Mouse (Mus musculus) embryonic facial prominence, embryonic 11.5 days (tissue): Measurements from ENCODE around the gene Ogdh. TPM values are rescaled to one million over a fixed set of nuclear protein-coding genes. Genes with fewer than 3 reads are reported as not detected.
"Not testable (repeated sequence)": the region's sequence is repeated elsewhere in the genome, so short reads cannot be mapped to it uniquely, and the experiment has no call there.

Experiments
- ATAC-seq: fragments of 200-750 bp; cut with Nextera tagmentation; replicated peaks from 2 replicates; pipeline ENCODE4 v1.8.0; 2017; ENCODE audit warnings: low read depth; ENCODE audit not compliant: insufficient number of reproducible peaks, low FRiP score, low TSS enrichment
- DNase-seq: peaks from one replicate; pipeline ENCODE4 v3.0.0-alpha.2; 2015; ENCODE audit warnings: low spot score
- H3K27ac ChIP-seq: fragments of 300-500 bp; sonication (generic); replicated peaks from 2 replicates; pipeline ENCODE4 v1.5.1; 2014; ENCODE audit warnings: mild to moderate bottlenecking, low read depth, low read length, control low read depth
- H3K27me3 ChIP-seq: fragments of 300-500 bp; sonication (generic); 2 replicates; pipeline ENCODE4 v1.6.1; 2014; ENCODE audit warnings: mild to moderate bottlenecking, low read length, moderate library complexity, mixed read lengths; ENCODE audit not compliant: control insufficient read depth, insufficient read depth
- H3K36me3 ChIP-seq: fragments of 300-500 bp; sonication (generic); replicated peaks from 2 replicates; pipeline ENCODE4 v1.6.1; 2014; ENCODE audit warnings: low read depth, mild to moderate bottlenecking, low read length, moderate library complexity, mixed read lengths; ENCODE audit not compliant: control insufficient read depth, insufficient read depth
- H3K4me1 ChIP-seq: fragments of 300-500 bp; sonication (generic); 2 replicates; pipeline ENCODE4 v1.6.1; 2014; ENCODE audit warnings: low read length, mixed read lengths; ENCODE audit not compliant: control insufficient read depth, insufficient read depth
- H3K4me2 ChIP-seq: fragments of 300-500 bp; sonication (generic); 2 replicates; pipeline ENCODE4 v1.6.1; 2014; ENCODE audit warnings: low read depth, mild to moderate bottlenecking, control low read depth, low read length, moderate library complexity
- H3K4me3 ChIP-seq: fragments of 300-500 bp; sonication (generic); 2 replicates; pipeline ENCODE4 v1.5.1; 2014; ENCODE audit warnings: low read depth, low read length, control low read depth
- H3K9ac ChIP-seq: fragments of 300-500 bp; sonication (generic); replicated peaks from 2 replicates; pipeline ENCODE4 v1.6.1; 2014; ENCODE audit warnings: mild to moderate bottlenecking, control low read depth, low read length
- H3K9me3 ChIP-seq: fragments of 300-500 bp; sonication (generic); replicated peaks from 2 replicates; pipeline ENCODE4 v1.6.1; 2016; ENCODE audit warnings: mild to moderate bottlenecking, low read length, inconsistent platforms, mixed read lengths; ENCODE audit not compliant: control insufficient read depth
- WGBS: fragments of 180-500 bp; shearing (Covaris S2); extraction: QIAGEN DNeasy Blood & Tissue Kit; methylation state at CpG from one replicate; pipeline ENCODE4 v1.1.7; 2014; 5-methylcytosine and 5-hydroxymethylcytosine counted together
- polyA plus RNA-seq: library from polyadenylated mRNA; unstranded; fragments of >200 nt; fragmentation: Nextera tagmentation; extraction: Ambion mirVana; gene quantifications from 2 replicates; pipeline ENCODE4 v1.2.1, GENCODE M21; 2014

The Ogdh gene
- 75.3 and 82.5 TPM in 2 replicates for polyA plus RNA-seq

- under 1% methylated on average over 77 of the region's 77 CpGs for WGBS
- peak within 1 kb of the TSS; percentile 87 for H3K4me2 ChIP-seq
- H3K4me3 ChIP-seq = peak within 1 kb of the TSS; percentile 79
- H3K4me1 ChIP-seq = no peaks in the 10 kb centered on the region
- peak; percentile 99 for DNase-seq
- no peaks in the 10 kb centered on the region for H3K9me3 ChIP-seq
- H3K27ac ChIP-seq = peak within 1 kb of the TSS; percentile 65
- no peaks in the 10 kb centered on the region for H3K36me3 ChIP-seq
- H3K27me3 ChIP-seq = no peaks in the 10 kb centered on the region
- peak; percentile 98 for ATAC-seq
- peak within 1 kb of the TSS; percentile 71 for H3K9ac ChIP-seq
Measured at GRCm38 (mm10) chr11:6291401-6292115, at the start of gene Ogdh. Ogdh (plus strand) TSS chr11:6291633.

GRCm38 (mm10) chr11:6244707-6245106, 46.7 kb upstream of the Ogdh start:
- Histone ChIP-seq H3K4me1 (no peaks in the 10 kb centered on the region), H3K4me2 (no peak overlapping the region), H3K9me3 (no peaks in the 10 kb centered on the region), H3K9ac (no peak overlapping the region), H3K27ac (no peak overlapping the region), H3K27me3 (no peaks in the 10 kb centered on the region), H3K4me3 (no peak overlapping the region), H3K36me3 (no peaks in the 10 kb centered on the region)
- ATAC-seq (no peak), DNase-seq (no peak)
- WGBS = 49% methylated on average over 16 of the region's 19 CpGs

DNA sequence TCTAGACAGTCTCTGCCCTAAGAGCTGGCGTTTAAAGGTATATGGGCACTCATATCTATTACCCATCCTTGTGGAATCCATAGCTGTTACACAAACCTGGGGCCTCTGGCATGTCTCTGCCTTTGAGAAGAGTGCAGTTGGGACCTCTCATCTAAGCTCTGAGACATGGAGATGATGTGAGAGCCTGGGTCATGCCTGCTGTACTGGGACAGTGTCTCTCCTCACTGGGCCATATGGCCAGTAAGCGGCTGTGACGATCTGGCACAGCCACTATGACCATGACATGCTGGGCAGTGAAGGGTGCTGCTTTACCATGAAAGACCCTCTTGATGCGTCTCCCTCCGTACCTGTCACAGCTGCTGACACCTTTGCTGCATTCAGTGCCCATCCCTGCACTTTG, 39.2 kb upstream of the Ogdh start:
- H3K27me3 ChIP-seq = no peaks in the 10 kb centered on the region
- 91% methylated on average over 5 of the region's 5 CpGs for WGBS
- no peak overlapping the region for H3K4me3 ChIP-seq
- no peaks in the 10 kb centered on the region for H3K36me3 ChIP-seq
- ATAC-seq = no peak
- H3K27ac ChIP-seq = no peak overlapping the region
- H3K4me2 ChIP-seq = no peak overlapping the region
- no peaks in the 10 kb centered on the region for H3K4me1 ChIP-seq
- no peak overlapping the region for H3K9ac ChIP-seq
- no peak for DNase-seq
- H3K9me3 ChIP-seq = no peaks in the 10 kb centered on the region

GRCm38 (mm10) chr11:6252824-6253223, 38.6 kb upstream of the Ogdh start:
- Histone ChIP-seq H3K27ac (no peak overlapping the region), H3K4me3 (no peak overlapping the region), H3K27me3 (no peaks in the 10 kb centered on the region), H3K9me3 (no peaks in the 10 kb centered on the region), H3K9ac (no peak overlapping the region), H3K36me3 (peaks cover 2% of the 10 kb centered on the region; the same call in 1 of the 2 replicates), H3K4me2 (no peak overlapping the region), H3K4me1 (no peaks in the 10 kb centered on the region)
- 85% methylated on average over 4 of the region's 4 CpGs for WGBS
- ATAC-seq (no peak), DNase-seq (no peak)

DNA sequence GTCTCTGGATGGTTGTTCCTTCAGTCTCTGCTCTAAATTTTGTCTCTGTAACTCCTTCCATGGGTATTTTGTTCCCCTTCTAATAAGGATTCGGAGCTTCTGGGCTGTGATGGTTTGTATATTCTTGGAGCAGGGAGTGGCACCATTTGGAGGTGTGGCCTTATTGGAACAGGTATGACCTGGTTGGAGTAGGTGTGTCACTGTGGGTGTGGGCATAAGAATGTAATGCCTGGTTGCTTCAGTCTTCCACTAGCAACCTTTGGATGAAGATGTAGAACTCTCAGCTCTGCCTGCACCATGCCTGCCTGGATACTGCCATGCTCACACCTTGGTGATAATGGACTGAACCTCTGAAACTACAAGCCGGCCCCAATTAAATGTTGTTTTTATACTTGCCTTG, 36.8 kb upstream of the Ogdh start:
- not testable (repeated sequence) for H3K4me1 ChIP-seq, H3K9me3 ChIP-seq, H3K9ac ChIP-seq, H3K4me3 ChIP-seq, H3K4me2 ChIP-seq, DNase-seq, ATAC-seq, H3K36me3 ChIP-seq, H3K27ac ChIP-seq, H3K27me3 ChIP-seq
- 86% methylated on average over 2 of the region's 2 CpGs for WGBS

GRCm38 (mm10) chr11:6256490-6257072, 34.9 kb upstream of the Ogdh start:
- H3K4me2 ChIP-seq = no peak overlapping the region
- H3K4me3 ChIP-seq = no peak overlapping the region
- 70% methylated on average over 6 of the region's 6 CpGs for WGBS
- peaks cover 8% of the 10 kb centered on the region for H3K36me3 ChIP-seq
- no peak overlapping the region for H3K27ac ChIP-seq
- DNase-seq (no peak), ATAC-seq (peak; percentile 46; the same call in 1 of the 2 replicates)
- no peaks in the 10 kb centered on the region for H3K27me3 ChIP-seq
- no peak overlapping the region for H3K9ac ChIP-seq
- H3K9me3 ChIP-seq = no peaks in the 10 kb centered on the region
- no peaks in the 10 kb centered on the region for H3K4me1 ChIP-seq

DNA sequence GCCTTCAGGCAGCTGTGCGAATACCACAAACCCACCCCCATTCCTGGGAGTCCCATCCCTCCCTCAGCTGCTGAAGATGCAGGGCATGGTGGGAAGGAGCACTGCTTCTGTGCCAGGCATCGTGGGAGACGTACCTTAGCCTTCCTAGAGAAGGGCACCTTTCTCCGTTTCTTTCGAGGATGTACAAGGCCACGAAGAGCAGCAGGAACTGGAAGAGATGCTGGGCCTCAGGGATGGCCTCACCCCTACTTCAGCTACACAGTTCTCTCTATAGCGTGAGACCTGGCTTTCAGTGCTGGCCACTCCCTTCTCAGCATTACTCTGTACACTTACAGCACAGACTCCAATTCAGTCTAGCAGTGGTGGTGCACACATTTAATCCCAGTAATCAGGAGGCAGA, 32.0 kb upstream of the Ogdh start:
- Histone ChIP-seq H3K4me1 (no peaks in the 10 kb centered on the region), H3K9me3 (no peaks in the 10 kb centered on the region), H3K27ac (no peak overlapping the region), H3K4me3 (no peak overlapping the region), H3K27me3 (no peaks in the 10 kb centered on the region), H3K9ac (no peak overlapping the region), H3K36me3 (peaks cover 13% of the 10 kb centered on the region), H3K4me2 (no peak overlapping the region)
- 94% methylated on average over 7 of the region's 7 CpGs for WGBS
- ATAC-seq (no peak), DNase-seq (no peak)

DNA sequence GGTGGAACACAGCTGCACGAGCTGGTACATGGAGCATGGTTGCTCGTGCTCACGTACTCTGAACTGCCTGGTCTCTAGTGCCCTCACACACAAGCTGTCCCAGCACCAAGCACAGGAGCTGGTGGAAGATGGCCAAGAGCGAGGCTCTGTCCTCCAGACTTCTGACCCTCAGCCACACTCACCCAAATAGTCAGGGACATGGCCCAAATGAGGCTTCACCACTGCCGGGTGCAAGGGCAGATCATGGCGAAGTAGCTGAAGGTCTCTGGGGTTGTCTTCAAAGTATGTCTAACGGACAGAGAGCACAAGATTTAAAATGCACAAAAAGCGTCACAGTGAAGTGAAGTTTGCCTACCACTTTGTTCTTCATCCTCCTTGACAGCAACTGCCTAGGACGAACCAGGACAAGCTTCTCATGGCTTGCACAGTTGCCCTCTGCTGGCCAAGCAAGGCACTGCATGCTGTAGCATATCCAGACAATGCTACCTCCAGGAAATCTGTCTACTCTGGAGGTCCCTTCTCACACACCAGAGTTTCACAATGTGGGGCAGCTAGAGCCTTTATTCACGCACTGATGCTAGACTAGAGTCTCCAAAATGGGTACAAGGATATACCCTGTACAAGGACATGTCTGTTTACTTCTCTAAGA, 29.9 kb upstream of the Ogdh start:
- no peak overlapping the region for H3K4me3 ChIP-seq
- peaks cover 22% of the 10 kb centered on the region for H3K36me3 ChIP-seq
- ATAC-seq = no peak
- H3K4me1 ChIP-seq = 0 out of 2 replicates have a peak, but pooled peaks cover 3% of the 10 kb centered on the region
- no peak overlapping the region for H3K27ac ChIP-seq
- H3K4me2 ChIP-seq = no peak overlapping the region
- no peak overlapping the region for H3K9ac ChIP-seq
- peak; percentile 86 for DNase-seq
- no peaks in the 10 kb centered on the region for H3K9me3 ChIP-seq
- no peaks in the 10 kb centered on the region for H3K27me3 ChIP-seq
- WGBS = 78% methylated on average over 10 of the region's 10 CpGs
